Mouse (Mus musculus): ENCODE data around the gene H3f3b.
A peak's percentile ranks its signal among the peaks of the same experiment; 100 is the strongest.

The H3f3b gene

GRCm38 (mm10) chr11:116027756-116028155 lies at the start of gene H3f3b:
Gene H3f3b, minus strand, starts transcription at chr11:116027962.
- no peaks in the 10 kb centered on the region for H3K27me3 ChIP-seq (ENCODE audit: control insufficient read depth, insufficient read depth, low read length, poor library complexity, severe bottlenecking)
- H3K36me3 ChIP-seq (ENCODE audit: control insufficient read depth, insufficient read depth, low read length, poor library complexity, severe bottlenecking), result peaks cover 8% of the 10 kb centered on the region
- DNase-seq (ENCODE audit: low read depth, low spot score), result no peak

GRCm38 (mm10) chr11:116076836-116077235 lies 49.1 kb upstream of the H3f3b start:
- Histone ChIP-seq H3K27me3 (ENCODE audit: control insufficient read depth, insufficient read depth, low read length, poor library complexity, severe bottlenecking) (no peaks in the 10 kb centered on the region), H3K36me3 (ENCODE audit: control insufficient read depth, insufficient read depth, low read length, poor library complexity, severe bottlenecking) (peaks cover 17% of the 10 kb centered on the region)
- peak; percentile 45 for DNase-seq (ENCODE audit: low read depth, low spot score)

GRCm38 (mm10) chr11:116076266-116076540 lies 48.4 kb upstream of the H3f3b start:
- no peak for DNase-seq (ENCODE audit: low read depth, low spot score)

DNA sequence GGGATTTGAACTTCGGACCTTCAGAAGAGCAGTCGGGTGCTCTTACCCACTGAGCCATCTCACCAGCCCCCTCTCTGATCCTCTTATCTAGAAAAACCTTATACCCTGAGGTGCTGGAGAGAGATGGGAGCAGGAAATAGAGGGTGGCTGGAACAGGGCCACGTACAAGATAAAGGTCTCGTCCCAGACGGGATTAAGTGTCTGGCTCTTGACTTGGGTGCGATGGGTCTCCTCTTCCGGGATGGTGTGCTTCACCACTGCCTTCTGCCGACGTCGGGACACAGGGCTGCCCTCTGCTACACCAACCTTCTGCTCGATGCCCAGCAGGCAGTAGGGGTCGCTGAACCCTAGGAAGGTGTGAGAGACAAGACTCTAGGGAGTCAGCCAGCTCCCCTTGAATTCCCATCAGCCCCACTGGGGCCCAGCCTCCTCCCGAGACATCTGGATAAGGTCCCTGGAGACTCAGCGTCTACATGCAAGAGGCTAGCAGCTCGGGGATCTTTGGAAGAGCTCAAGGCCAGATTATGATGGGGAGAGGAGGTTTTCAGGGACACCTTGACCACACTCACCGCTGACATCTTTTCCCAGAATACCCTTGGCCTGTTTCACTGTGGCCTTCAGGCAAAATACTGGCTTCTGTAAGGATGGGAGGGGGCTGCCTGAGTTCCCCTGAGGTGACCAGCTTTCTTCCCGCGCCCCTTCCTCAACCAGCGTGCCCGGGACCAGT lies 47.9 kb upstream of the H3f3b start:
- no peak for DNase-seq (ENCODE audit: low read depth, low spot score)
- H3K36me3 ChIP-seq (ENCODE audit: control insufficient read depth, insufficient read depth, low read length, poor library complexity, severe bottlenecking), result peaks cover 11% of the 10 kb centered on the region
- H3K27me3 ChIP-seq (ENCODE audit: control insufficient read depth, insufficient read depth, low read length, poor library complexity, severe bottlenecking), result no peaks in the 10 kb centered on the region

More at GRCm38 (mm10) chr11:116076266-116076540, 48.4 kb upstream of the H3f3b start:
- Histone ChIP-seq H3K36me3 (ENCODE audit: control insufficient read depth, insufficient read depth, low read length, poor library complexity, severe bottlenecking) (peaks cover 15% of the 10 kb centered on the region), H3K27me3 (ENCODE audit: control insufficient read depth, insufficient read depth, low read length, poor library complexity, severe bottlenecking) (no peaks in the 10 kb centered on the region)

DNA sequence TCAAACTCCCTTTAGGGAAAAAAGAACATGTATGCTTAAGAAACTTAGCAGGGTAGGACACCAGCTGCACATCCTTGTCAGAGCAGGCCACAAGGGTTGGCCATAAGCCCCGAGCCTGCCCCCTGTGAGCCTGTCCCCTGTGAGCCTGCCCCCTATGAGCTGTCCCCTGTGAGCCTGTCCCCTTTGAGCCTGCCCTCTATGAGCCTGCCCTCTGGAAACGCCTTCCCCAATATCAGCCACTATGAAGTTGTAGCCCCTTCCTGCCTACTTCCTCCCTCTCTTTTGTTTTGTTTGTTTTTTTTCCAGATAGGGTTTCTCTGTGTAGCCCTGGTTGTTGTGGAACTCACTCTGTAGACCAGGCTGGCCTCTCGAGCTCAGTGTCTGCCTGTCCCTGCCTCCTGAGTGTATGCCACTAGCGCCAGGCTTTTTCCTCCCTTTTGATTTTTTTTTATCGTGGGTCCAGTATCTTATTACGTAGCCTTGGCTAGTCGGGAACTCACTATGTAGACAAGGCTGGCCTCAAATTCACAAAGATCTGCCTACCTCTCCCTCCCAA lies 46.8 kb upstream of the H3f3b start:
- H3K36me3 ChIP-seq (ENCODE audit: control insufficient read depth, insufficient read depth, low read length, poor library complexity, severe bottlenecking), result peaks cover 7% of the 10 kb centered on the region; the same call in 1 of the 2 replicates
- H3K27me3 ChIP-seq (ENCODE audit: control insufficient read depth, insufficient read depth, low read length, poor library complexity, severe bottlenecking), result no peaks in the 10 kb centered on the region
- DNase-seq (ENCODE audit: low read depth, low spot score), result no peak

DNA sequence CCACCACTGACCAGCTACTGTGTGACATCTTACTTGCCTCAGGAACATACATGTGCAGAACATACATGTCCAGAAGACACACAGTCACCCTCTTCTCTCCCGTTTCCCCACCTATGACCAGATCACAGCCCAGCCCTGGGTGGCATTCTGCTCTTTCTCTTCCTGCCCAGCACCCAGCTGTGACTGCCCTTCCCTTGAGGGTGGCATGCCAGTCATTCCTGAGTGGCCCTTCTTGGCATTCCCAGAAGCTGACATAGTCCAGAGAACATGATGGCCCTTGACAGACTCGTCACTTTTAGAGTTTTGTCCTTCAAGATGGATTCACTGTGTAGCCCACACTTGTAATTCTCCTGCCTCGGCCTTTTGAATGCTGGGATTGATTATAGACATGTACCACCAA lies 44.8 kb upstream of the H3f3b start:
- Histone ChIP-seq H3K27me3 (ENCODE audit: control insufficient read depth, insufficient read depth, low read length, poor library complexity, severe bottlenecking) (no peaks in the 10 kb centered on the region), H3K36me3 (ENCODE audit: control insufficient read depth, insufficient read depth, low read length, poor library complexity, severe bottlenecking) (peaks cover 4% of the 10 kb centered on the region)
- DNase-seq (ENCODE audit: low read depth, low spot score), result no peak

- peak; percentile 66 for DNase-seq (ENCODE audit: low read depth, low spot score)
- no peaks in the 10 kb centered on the region for H3K27me3 ChIP-seq (ENCODE audit: control insufficient read depth, insufficient read depth, low read length, poor library complexity, severe bottlenecking)
- H3K36me3 ChIP-seq (ENCODE audit: control insufficient read depth, insufficient read depth, low read length, poor library complexity, severe bottlenecking), result peaks cover 4% of the 10 kb centered on the region
Observed at GRCm38 (mm10) chr11:116071510-116071909, 43.7 kb upstream of the H3f3b start.

DNA sequence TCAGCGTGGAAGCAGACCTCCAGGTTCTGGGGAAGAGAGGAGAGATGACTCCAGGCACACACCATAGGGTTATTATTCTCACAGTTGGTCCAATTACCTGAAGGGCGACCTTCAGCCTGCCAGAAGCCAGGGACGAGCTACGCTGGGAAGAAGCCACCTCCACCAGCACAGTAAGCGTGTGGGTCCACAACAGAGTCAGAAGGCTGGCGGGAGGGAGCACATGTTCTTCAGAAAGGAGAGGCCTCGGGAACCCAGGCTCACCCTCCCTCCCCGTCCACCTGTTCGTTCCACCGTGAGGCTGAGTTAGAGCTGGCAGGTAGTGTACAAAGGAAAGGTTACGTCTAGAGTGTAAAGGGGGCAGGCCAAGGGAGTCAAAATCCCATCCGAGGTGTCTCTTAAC lies 37.6 kb upstream of the H3f3b start:
- no peaks in the 10 kb centered on the region for H3K27me3 ChIP-seq (ENCODE audit: control insufficient read depth, insufficient read depth, low read length, poor library complexity, severe bottlenecking)
- no peak for DNase-seq (ENCODE audit: low read depth, low spot score)
- peaks cover 4% of the 10 kb centered on the region for H3K36me3 ChIP-seq (ENCODE audit: control insufficient read depth, insufficient read depth, low read length, poor library complexity, severe bottlenecking)

DNA sequence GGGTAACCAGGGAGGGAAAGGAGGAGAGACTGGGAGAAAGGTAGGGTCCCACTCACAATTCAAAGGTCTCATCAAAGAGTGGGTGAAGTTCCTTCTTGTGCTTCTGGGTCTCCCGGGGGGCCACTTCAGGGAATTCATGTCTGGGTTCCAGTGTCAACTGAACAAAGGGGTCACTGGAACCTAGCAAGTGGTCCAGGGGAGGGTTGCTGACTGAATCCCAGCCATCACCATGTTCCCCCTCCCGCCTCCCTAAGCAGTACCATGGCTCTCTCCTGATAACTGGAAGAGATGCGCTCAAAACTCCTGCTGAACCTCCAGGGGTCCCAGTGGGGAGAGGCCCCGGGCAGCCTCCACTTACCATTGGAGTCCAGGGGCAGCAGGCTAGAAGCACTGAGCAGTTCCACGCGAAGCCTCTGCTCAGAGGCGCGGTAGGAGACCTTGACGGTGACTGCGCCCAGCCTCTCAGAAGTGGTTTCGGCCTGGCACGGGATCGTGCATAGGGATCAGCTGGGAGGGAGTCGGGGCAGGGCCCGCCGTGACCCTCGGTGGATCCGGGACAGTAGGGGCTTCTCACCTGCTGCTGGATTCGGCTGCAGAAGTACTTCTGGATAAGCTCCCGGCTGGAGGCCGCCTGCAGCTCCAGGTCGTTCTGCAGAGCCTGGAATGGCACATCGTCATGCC lies 36.6 kb upstream of the H3f3b start:
- no peak for DNase-seq (ENCODE audit: low read depth, low spot score)
- Histone ChIP-seq H3K27me3 (ENCODE audit: control insufficient read depth, insufficient read depth, low read length, poor library complexity, severe bottlenecking) (no peaks in the 10 kb centered on the region), H3K36me3 (ENCODE audit: control insufficient read depth, insufficient read depth, low read length, poor library complexity, severe bottlenecking) (peaks cover 3% of the 10 kb centered on the region)

GRCm38 (mm10) chr11:116063562-116063961 lies 35.8 kb upstream of the H3f3b start:
- DNase-seq (ENCODE audit: low read depth, low spot score), result no peak
- H3K36me3 ChIP-seq (ENCODE audit: control insufficient read depth, insufficient read depth, low read length, poor library complexity, severe bottlenecking), result peaks cover 5% of the 10 kb centered on the region
- no peaks in the 10 kb centered on the region for H3K27me3 ChIP-seq (ENCODE audit: control insufficient read depth, insufficient read depth, low read length, poor library complexity, severe bottlenecking)

DNA sequence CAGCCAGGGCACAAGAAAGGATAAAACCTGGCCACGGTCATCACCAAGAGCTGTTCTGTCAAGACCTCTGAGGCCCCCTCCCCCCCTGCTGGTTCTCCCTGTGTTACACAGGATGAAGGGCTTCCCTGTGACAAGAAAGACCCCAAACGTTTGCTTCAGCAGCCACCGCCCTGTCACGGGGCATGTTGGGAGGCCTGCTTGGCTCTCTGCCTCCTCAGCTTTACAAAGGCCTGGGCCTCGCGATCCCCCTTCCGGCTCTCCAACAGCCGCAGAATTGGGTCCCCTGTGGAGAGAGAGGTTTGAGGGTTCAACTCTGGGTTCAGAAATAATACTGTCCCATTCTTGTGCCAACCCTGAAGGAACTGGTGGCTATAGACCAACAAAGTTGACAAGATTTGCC lies 34.8 kb upstream of the H3f3b start:
- DNase-seq (ENCODE audit: low read depth, low spot score), result no peak
- H3K27me3 ChIP-seq (ENCODE audit: control insufficient read depth, insufficient read depth, low read length, poor library complexity, severe bottlenecking), result no peaks in the 10 kb centered on the region
- H3K36me3 ChIP-seq (ENCODE audit: control insufficient read depth, insufficient read depth, low read length, poor library complexity, severe bottlenecking), result peaks cover 5% of the 10 kb centered on the region

DNA sequence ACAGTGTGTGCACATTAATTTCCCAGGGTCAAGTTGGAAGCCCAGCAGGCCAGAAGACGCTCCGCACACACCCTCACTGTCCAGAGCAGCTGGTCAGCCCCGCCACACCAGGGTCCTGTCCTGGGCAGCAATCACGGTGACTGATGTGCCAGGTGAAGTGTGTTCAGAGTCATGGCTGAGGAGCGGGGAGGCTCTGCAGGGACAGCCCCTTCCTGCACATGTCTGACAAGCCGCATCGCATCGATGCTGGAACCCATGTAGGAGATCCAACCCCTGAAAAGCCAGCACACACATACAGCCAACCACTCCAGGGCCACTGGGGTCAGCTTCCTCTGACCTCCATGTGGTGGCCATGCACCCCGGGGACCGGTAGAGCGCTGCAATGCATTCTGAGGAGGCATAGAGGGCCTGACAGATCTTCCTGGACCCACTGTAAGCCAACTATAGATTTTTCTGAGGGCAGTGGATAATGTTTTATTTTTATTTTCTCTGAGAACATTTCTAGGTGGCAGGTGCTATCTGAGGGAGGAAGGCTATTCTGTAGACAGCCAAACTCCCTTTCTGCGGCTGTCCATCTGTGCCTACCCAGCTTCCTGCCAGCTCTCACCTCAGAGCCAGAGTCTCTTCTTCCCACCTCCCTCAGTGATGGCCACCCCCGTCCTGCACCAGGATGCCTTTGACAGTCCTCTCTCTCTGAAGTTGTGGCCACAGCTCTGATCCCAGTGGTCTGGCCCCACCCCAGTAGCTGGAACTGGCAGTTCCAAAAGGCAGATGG lies 34.1 kb upstream of the H3f3b start:
- Histone ChIP-seq H3K27me3 (ENCODE audit: control insufficient read depth, insufficient read depth, low read length, poor library complexity, severe bottlenecking) (no peaks in the 10 kb centered on the region), H3K36me3 (ENCODE audit: control insufficient read depth, insufficient read depth, low read length, poor library complexity, severe bottlenecking) (peaks cover 5% of the 10 kb centered on the region)
- no peak for DNase-seq (ENCODE audit: low read depth, low spot score)

GRCm38 (mm10) chr11:116060596-116060995 lies 32.8 kb upstream of the H3f3b start:
- H3K27me3 ChIP-seq (ENCODE audit: control insufficient read depth, insufficient read depth, low read length, poor library complexity, severe bottlenecking), result no peaks in the 10 kb centered on the region
- DNase-seq (ENCODE audit: low read depth, low spot score), result no peak
- peaks cover 6% of the 10 kb centered on the region for H3K36me3 ChIP-seq (ENCODE audit: control insufficient read depth, insufficient read depth, low read length, poor library complexity, severe bottlenecking)

- DNase-seq (ENCODE audit: low read depth, low spot score), result no peak
- no peaks in the 10 kb centered on the region for H3K27me3 ChIP-seq (ENCODE audit: control insufficient read depth, insufficient read depth, low read length, poor library complexity, severe bottlenecking)
- H3K36me3 ChIP-seq (ENCODE audit: control insufficient read depth, insufficient read depth, low read length, poor library complexity, severe bottlenecking), result peaks cover 8% of the 10 kb centered on the region
Observed at GRCm38 (mm10) chr11:116059691-116060025, 31.9 kb upstream of the H3f3b start.

Measured in splenic B cell, adult 2 months (primary cell).